Mouse (Mus musculus) 3134 (cell line): ENCODE results near the gene Nfx1.

Experiments
- DNase-seq: peaks from one replicate; pipeline ENCODE4 v3.0.0-alpha.2; 2011; ENCODE audit warnings: low spot score; ENCODE audit not compliant: insufficient read length; ENCODE audit errors: extremely low read depth

Nfx1 gene

DNA sequence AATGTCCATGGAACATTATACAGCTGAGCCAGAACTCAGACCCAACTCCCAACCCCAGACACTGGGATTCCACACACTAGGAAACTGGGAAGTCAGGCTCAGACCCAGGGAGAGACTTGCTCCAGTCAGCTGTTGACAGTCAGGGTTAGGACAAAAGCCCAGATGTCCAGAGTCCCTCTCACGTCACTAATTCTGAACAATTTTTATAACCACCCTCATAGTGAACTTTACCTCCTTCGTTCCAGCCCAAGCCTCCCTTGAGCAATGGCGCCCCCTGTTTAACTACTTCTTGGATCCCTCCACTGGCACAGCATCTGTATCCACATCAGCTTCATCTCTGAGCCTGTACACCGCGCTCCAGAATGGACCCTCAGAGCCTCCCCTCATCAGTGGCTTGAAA is 73.3 kb downstream of the Nfx1 start:
- DNase-seq = no peak

DNA sequence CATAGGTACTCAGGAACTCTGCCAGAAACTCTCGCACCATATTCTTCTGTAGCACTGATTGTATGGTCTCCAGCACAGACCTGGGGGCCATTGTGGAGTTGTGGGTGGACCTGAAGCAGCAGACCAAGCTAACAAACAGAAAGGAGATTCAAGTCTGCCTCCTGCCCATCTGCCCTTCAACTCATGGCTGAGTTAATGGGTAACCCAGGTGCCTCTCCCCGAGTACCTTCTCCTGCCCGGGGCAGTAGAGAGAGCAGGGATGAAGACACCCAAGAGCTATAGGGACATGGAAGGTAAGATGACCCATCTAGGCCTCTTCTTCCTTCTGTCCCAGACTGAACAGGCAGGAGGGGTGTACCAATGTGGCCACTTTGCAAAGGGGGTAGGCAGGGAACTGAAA is 74.6 kb downstream of the Nfx1 start:
- DNase-seq = no peak

DNA sequence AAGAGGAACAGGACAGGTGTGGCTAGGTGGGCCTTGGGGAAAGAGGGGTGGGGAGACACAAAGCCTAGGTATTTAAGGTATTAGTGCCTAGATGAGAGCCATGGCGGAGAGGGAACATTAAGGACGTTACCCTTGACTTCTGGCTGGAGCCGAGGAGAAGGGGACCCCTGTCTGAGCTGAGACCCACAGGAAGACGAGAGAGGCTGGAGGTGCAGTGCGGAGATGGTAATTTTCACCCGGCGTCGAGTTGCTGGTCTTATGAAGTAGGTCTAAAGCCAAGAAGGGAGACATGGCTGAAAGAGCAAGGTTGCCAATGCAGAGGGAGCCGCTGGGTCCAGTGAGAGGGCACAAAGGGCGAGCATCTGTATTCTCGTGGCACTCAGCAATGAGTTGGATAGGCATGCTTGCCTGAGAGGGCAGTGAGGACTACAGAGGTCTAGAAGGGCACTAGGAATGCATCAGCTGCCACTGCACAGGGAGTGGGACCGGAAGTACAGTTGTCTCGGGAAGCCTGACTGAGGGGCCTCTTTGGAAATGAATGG is 75.6 kb downstream of the Nfx1 start:
- DNase-seq = no peak

DNA sequence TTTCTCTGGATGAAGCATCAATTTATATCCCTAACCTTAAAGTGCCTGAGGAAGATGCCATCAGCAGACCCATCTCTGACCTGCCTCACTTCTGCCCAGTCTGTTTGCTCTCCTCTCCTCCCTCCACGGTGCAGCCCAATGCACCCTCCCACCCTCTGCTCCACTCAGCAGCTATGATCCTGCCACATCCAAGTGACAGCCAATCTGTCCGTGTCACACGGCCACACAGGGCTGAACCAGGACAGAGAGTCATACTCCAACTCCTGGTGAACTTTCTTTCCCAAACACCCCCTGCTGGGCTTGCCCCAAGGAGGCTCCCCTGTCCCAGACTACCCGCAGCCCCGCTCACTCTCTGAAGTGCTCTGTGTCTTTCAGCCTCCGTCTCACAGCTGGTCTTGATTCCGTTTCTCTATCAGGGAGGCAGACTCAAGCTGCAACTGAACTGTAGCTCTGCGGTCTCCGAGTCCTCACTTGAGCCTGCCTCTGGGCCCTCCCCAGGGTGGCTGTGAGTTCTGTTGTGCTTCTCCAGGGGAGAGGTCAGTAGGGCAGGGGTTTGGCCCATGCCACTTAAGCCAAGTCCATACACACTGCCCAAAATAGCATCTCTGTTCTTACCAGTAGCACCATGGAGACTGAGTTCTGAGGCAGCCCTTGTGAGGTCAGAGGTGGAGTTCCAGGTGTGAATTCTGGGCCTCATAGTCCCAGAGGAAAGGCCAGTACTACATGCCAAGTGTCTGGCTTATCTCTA is 77.0 kb downstream of the Nfx1 start, which contains the start of gene Aqp7:
Gene Aqp7 (minus strand): TSS at position 616 of the 748 bp plus-strand sequence.
- no peak for DNase-seq

DNA sequence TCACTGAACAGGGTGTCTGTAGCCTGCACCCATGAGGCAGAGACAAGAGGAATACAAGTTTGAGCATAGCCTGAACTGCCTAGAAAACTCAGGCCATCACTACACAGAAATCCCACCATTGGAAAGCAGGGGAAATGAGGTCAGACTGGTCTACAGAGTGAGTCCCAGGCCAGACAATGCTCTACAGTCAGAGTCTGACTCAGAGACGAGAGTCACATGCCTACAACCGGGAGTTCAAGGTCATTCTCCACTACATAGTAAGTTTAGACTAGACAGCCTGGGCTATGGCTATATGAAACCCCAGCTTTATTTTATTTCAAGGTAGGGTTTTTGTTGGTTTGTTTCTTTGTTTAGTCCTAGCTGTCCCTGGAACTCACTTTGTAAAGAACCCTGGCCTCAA is 78.2 kb downstream of the Nfx1 start:
- DNase-seq = no peak

DNA sequence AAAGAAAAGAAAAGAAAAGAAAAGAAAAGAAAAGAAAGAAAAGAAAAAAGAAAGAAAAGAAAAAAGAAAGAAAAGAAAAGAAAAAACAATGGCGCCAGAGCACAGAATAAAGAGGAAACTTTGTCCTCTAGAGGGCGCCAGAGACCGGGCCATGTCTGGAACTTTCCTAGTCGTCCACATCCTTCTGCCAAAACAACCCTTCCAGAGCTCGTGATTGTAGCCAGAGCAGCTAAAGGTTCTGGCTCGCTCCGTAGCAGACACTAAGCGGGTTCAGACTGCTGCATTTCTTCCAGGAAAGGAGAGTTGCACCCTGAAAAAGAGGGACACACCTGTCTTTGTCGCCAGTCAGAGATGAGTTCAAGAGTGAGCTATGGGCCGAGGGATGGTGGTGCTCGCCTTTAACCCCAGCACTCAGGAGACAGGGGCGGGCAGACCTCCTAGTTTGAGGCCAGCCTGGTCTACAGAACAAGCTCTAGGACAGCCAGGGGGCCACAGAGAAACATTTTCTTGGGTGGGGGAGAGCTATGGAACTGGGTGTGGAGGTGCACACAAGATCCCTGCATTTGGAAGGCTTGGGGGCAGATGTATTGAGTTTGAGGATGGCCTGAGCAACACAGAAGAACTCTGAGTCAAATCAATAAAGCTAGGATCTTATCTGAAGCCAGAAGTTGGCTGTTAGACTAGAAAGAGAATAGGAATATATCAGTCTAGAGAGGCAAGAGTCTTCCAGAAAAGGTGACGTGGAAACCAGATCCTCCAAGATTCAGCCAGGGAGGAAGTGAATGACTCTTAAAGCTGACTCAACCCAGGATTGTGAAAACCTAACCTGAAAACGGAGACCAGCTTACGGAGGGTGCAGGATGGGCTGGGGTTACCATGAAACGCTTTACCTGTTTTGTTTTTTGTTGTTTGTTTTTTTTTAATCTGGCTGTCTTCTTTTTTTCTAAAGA is 80.3 kb downstream of the Nfx1 start:
- peak; percentile 58 for DNase-seq

DNA sequence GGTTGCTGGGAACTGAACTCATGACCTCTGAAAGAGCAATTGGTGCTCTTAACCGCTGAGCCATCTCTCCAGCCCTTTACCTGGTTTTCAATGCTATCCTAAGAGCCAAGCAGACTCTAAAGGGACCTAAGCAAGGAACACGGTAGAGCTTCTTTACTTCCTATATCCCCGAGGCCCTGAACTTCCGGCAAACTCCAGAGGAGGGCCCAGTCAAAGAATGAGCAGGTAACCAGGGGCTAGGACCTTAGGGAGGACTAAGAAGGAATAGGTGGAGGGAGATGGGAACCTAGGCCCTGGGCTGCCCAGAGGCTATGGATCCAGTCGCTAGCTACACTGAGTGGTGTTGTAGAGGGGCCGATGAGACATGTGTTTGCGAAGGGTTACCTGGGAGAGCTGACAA is 81.1 kb downstream of the Nfx1 start:
- DNase-seq = peak; percentile 39

DNA sequence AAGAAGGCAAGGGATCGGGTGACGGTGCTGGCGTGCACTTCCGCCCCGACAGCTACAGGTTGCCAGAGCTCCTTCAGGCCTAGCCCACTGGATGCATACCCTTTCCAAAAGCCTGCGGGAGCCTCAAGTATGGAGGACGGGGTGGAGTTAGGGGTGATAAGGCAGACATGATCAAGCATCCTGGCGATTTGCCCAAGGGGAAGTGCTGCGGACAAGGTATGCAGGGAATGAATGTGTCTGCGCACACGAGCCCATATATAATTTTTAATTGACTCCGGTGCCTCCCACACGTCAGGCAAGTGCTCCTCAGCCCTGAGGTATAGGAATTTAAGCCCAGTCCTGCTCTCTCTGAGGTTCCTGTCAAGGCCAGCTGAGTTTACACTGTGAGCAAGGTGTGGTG is 84.4 kb downstream of the Nfx1 start:
- no peak for DNase-seq

DNA sequence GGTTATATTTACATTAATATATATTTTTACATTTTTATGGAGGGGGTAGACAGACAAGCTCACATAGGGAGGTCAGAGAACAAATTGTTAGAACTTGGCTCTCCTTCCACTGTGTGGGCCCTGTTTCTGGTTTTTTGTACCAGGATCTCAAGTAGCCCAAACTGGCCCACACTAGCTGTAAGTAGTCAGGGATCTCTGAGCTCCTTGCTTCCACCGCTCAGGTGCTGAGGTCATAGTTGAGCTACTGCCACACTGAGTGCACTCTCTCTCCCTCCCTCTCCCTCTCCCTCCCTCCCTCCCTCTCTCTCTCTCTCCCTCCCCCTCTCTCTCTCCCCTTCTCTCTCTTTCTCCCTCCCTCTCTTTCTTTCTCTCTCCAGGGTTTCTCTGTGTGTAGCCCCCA is 85.5 kb downstream of the Nfx1 start:
- no peak for DNase-seq

DNA sequence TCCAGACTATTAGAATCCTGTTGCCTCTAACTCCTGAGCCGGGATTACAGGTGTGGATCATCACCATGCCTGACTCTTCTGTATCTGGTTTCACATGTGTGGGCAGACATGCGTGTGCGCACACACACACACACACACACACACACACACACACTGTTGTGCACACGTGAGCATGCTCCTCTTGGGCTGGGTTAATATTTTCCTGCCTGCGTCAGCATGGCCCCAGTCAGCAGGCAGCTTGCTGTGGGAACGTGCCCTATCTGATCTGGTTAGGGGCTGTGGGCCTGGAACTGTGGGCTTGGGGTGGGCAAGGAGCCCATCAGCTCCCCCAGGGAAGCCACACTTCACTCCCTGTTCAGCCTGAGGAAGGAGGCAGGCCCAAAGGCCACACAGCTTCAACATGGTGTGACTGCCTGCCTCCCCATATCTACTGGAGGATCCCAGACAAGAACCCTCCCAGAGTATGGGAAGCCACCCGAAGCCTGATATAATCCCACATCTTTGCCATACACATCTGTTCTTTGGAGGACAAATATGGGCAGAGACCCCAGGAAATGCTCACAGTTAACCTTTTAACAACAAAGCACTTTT is 86.1 kb downstream of the Nfx1 start:
- DNase-seq = no peak

DNA sequence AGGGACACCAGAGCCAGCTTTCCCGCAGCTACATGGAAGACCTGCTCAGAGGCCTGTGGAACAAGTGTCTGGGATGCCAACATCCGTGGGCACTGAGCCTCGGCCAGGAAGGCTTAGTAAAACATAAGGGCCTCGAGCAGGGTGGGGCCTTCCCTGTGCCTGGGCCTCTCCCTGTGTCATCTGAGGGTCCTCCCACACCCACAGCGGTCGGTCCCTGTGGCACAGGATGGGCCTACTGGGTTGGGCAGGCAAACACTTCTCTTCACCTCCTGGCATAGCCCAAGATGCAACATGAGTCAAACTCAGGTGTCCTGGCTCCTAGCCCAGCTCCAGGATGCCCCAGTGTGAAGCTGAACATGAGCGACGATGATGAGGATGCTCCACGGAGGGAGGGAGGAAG is 86.7 kb downstream of the Nfx1 start:
- DNase-seq = peak; percentile 35

DNA sequence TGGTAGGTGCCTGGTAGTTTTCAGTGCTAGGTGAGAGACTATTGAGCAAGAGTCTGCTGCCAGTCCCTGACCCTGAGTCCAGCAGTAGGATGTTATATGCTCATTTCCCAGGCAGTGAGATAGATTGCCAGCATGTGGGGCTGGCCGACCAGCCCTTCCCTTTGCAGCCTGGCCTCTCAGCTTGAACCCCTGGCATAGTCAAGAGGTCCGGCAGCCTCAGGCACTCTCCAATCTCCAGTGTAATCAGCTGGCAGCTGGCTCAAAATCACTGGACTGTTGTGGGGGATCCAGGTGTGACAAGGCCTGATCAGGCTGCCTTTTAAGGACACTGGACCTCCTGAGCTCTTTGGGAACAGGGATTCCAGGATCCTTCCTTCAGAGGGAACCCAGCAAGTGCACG is 92.6 kb downstream of the Nfx1 start:
- DNase-seq = no peak

DNA sequence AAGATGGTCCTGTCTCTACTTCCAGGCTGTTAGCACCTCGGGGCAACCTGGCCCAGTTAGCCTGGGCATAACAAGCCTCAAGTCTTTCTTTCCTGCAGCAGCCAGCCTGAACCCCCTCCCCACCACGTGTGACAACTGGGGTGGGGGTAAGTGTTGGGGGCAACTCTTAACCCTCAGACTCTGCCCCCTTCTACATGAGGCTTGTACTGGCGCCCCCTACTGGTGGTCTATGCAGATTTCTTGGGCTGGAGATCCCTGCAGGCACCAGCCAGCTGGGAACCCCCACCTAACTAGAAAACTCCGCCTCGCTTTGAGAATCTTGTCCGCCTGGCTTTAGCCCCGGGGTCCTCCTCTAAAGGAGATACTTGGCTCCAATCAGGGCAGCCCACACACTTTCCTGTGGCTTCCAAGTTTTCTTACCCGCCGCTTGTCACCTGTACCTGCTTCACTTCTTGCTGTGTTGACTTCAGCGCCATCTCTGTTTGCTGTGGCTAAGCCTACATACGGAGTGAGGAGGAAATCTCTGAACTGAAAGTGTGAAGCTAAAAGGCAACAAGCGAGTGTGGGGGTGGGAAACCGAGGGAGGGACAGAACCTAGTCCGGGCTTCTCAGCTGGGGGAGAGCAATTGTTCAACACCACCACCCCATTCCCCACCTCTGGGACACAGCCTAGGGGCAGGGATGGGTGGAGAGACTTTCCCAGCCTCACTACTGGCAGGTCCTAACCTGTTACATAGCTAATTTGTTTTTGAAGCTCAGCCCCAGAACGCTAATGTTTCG is 93.4 kb downstream of the Nfx1 start:
- no peak for DNase-seq

DNA sequence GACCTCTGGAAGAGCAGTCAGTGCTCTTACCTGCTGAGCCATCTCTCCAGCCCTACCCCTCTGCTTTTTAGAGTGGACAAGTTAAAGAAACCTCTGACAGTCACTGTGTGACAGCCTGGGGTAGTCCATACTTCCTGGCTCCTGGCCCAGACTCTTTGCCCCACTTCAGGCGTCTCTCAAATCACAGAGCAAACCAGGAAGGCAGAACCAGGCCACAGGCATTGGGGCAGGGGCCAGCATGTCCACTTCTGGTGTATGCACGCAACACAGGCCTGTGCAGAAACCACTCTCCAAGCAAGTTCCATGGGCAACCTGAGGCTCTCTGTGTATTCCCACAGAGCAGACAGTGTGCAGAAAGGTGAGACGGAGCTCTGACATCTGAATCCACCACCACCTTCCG is 94.5 kb downstream of the Nfx1 start:
- DNase-seq = no peak

DNA sequence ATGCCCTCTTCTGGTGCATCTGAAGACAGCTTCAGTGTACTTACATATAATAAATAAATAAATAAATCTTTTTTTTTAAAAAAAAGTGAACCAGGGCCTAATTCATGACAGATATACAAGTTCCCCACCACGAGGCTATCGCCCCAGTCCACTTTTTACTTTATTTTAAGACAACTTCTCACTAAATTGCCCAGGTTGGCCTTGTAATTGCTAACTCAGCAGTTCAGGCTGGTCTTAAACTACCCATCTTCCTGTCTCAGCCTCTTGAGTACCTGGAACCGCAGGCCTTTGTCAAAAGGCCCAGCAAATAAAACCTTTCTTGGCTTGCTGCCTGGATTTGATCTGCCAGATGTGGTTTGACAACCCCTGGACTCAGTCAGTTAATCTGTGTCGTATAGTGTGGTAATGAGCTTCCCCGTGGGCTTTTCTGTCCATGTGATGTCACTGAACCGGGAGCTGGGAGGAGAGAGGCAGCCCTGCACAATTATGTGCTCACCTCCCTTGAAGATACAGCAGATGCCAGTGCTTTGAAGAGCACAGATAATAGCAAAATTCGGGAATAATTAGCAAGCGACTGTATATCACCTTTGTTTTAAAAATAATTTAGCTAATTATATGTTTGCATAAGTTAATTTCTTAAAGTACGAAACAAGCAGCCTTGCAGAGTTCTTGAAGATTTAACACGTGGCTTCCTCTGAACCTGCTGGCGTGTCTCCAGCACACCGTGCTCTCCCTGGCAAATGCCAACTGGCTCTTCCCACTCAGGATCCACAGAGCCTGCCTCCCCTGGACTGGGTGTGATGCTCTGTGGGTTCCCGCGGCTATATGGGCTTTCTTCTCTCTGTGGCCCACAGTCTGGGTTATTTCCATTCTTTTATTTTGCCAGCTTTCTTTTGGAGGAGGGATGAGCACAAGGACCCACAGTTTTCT is 101.1 kb downstream of the Nfx1 start:
- DNase-seq = no peak

DNA sequence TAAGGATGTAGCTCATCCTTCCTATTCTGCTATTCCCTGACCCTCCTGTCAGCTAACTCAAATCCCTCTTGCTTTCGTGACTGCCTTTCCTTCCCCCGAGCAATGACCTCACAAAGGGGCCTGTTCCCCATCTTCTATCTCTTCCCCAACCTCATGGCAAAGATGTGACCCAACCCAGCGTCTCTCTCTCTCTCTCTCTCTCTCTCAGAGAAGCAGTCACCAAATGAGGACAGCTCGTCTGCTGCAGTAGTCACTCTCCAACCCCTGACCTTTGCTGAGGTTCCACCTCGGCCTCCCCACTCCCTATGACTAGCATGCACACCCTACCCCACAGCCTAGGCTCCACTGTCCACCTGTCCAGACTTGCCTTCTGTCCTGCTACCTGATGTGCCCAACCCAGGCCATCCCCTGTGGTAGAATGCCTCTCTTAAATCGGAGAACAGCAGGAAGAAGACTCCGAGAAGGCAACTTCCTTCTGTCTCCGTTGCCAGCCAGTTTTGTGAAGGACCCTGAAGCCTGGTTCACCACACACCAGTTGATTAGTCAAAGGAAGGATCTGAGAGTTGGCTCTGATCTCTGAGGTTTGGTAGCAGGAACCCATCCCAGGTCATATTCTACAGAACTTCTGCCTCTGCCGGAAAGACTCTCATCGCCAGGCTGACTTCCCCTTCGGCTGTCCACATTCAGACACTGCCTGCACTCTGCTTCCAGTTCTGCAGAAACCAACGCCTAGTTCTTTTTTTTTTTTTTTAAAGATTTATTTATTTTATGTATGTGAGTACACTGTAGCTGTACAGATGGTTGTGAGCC is 102.5 kb downstream of the Nfx1 start:
- DNase-seq = no peak

DNA sequence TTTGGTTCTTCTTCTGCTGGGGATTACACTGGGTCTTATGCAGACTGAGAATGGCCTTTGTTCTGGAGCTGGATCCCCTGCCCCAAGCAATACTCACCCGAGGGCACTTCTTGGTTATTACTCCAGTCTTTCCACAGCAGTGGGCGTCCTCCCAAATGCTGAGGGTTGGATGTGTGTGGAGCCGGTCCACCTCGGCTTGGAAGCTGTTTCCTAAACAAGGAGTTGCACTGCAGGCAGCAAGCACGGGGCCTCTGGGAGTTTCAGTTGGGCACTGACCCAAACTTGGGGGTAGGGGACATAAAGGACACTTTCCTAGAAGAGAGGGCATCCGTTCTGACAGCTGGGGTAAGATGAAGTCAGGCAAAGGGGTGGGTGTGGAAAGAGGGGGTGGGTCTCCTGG is 103.8 kb downstream of the Nfx1 start:
- DNase-seq = no peak
